ENCODE assay signal across 19 mouse cellular contexts in the genomic region with DNA sequence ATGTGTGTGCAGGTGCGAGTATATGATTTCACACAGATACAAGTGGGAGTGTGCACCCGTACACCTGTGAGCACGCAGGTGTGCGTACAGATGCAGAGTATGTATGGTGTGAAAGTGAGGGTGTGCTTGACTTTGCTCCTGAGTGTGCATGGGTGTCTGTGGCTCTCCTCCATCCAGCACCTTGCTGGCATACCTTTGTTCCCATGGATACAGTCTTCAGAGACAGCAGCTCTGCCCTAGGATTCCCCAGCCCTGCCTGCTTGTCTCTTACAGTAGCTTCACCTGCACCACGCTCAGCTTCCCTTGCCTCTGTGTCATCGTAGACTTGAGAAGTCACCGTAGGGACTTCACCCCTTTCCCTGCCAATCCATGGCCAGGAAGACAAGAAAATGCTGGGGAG. TPM values are rescaled to one million over a fixed set of nuclear protein-coding genes. Genes with fewer than 3 reads are reported as not detected.
DNase-seq lines count a peak whose midpoint lies in the region; ATAC-seq and TF ChIP-seq lines count a peak whose summit lies in the region.
"Had no signal": no experiment of that assay in that cellular context is flagged by ENCODE, and none has a peak within 500 bp of the region (broad histone marks: within the 10 kb centered on the region; RNA-seq: fewer than 3 reads in every experiment).

No protein-coding gene starts in this region.

- H3K36me3 ChIP-seq in forebrain, postnatal 0 days (ENCODE audit: insufficient read depth), result no peaks in the 10 kb centered on the region
- H3K36me3 ChIP-seq in forebrain, embryonic 16.5 days (ENCODE audit: control insufficient read depth, insufficient read depth), result no peaks in the 10 kb centered on the region
- H3K36me3 ChIP-seq in hindbrain, embryonic 16.5 days (ENCODE audit: control insufficient read depth, insufficient read depth, low read length), result no peaks in the 10 kb centered on the region
- H3K36me3 ChIP-seq in hindbrain, embryonic 14.5 days (replicated peaks; ENCODE audit: control insufficient read depth, insufficient read depth), result no peaks in the 10 kb centered on the region
- no peaks in the 10 kb centered on the region for H3K36me3 ChIP-seq in midbrain, embryonic 15.5 days (replicated peaks)
- no peaks in the 10 kb centered on the region for H3K36me3 ChIP-seq in midbrain, embryonic 16.5 days (ENCODE audit: control insufficient read depth, insufficient read depth, low read length)
- H3K36me3 ChIP-seq: forebrain, embryonic 10.5 days; heart, embryonic 10.5 days had no signal

- H3K27me3 ChIP-seq in forebrain, postnatal 0 days (ENCODE audit: insufficient read depth, low read length), result no peaks in the 10 kb centered on the region
- no peaks in the 10 kb centered on the region for H3K27me3 ChIP-seq in forebrain, embryonic 16.5 days (replicated peaks; ENCODE audit: control insufficient read depth, insufficient read depth, low read length)
- H3K27me3 ChIP-seq in hindbrain, embryonic 16.5 days (replicated peaks; ENCODE audit: control insufficient read depth, insufficient read depth, low read length), result no peaks in the 10 kb centered on the region
- H3K27me3 ChIP-seq in hindbrain, embryonic 14.5 days (ENCODE audit: control insufficient read depth, insufficient read depth, low read length), result no peaks in the 10 kb centered on the region
- H3K27me3 ChIP-seq in midbrain, embryonic 15.5 days (replicated peaks), result no peaks in the 10 kb centered on the region
- no peaks in the 10 kb centered on the region for H3K27me3 ChIP-seq in midbrain, embryonic 16.5 days (ENCODE audit: control insufficient read depth, insufficient read depth, low read depth, low read length)
- H3K27me3 ChIP-seq: forebrain, embryonic 13.5 days had no signal

- H3K27ac ChIP-seq in forebrain, postnatal 0 days (ENCODE audit: low read depth, low read length), result no peak overlapping the region
- H3K27ac ChIP-seq in forebrain, embryonic 16.5 days (ENCODE audit: low read length), result no peak overlapping the region
- H3K27ac ChIP-seq in hindbrain, embryonic 16.5 days (ENCODE audit: low read depth, low read length), result no peak overlapping the region
- no peak overlapping the region for H3K27ac ChIP-seq in hindbrain, embryonic 14.5 days
- no peak overlapping the region for H3K27ac ChIP-seq in midbrain, embryonic 15.5 days
- H3K27ac ChIP-seq in midbrain, embryonic 16.5 days (ENCODE audit: low read length), result no peak overlapping the region
- H3K27ac ChIP-seq: forebrain, embryonic 10.5 days; forebrain, embryonic 13.5 days; heart, adult 2 months; heart, embryonic 10.5 days had no signal

- TF ChIP-seq CTCF in forebrain, postnatal 0 days (IDR thresholded peaks at IDR 0.05; ENCODE audit: low read depth), result no peak

- WGBS in forebrain, postnatal 0 days, result 88% methylated on average over 7 of the region's 7 CpGs
- 95% methylated on average over 7 of the region's 7 CpGs for WGBS in forebrain, embryonic 16.5 days
- 93% methylated on average over 7 of the region's 7 CpGs for WGBS in hindbrain, embryonic 16.5 days
- WGBS in hindbrain, embryonic 14.5 days, result 95% methylated on average over 7 of the region's 7 CpGs
- 95% methylated on average over 7 of the region's 7 CpGs for WGBS in midbrain, embryonic 15.5 days
- WGBS in midbrain, embryonic 16.5 days, result 96% methylated on average over 7 of the region's 7 CpGs

- H3K9me3 ChIP-seq in forebrain, postnatal 0 days (ENCODE audit: low read length), result no peaks in the 10 kb centered on the region
- no peaks in the 10 kb centered on the region for H3K9me3 ChIP-seq in forebrain, embryonic 16.5 days (ENCODE audit: control insufficient read depth, low read length)
- H3K9me3 ChIP-seq in hindbrain, embryonic 16.5 days (ENCODE audit: control insufficient read depth, low read length), result no peaks in the 10 kb centered on the region
- no peaks in the 10 kb centered on the region for H3K9me3 ChIP-seq in hindbrain, embryonic 14.5 days (ENCODE audit: control insufficient read depth, low read length)
- no peaks in the 10 kb centered on the region for H3K9me3 ChIP-seq in midbrain, embryonic 15.5 days
- no peaks in the 10 kb centered on the region for H3K9me3 ChIP-seq in midbrain, embryonic 16.5 days (replicated peaks; ENCODE audit: control insufficient read depth, low read length, poor library complexity, severe bottlenecking)
- H3K9me3 ChIP-seq: forebrain, embryonic 10.5 days; forebrain, embryonic 13.5 days; heart, embryonic 10.5 days had no signal

- ATAC-seq in forebrain, postnatal 0 days, result peak; percentile 85
- no peak; the same call in 1 of the 2 replicates for ATAC-seq in forebrain, embryonic 16.5 days
- peak; percentile 63 for ATAC-seq in hindbrain, embryonic 16.5 days
- no peak for ATAC-seq in hindbrain, embryonic 14.5 days (ENCODE audit: low FRiP score)
- ATAC-seq in midbrain, embryonic 15.5 days (replicated peaks), result 0 out of 2 replicates have a peak, but pooled peaks have one; percentile 56
- no peak; the same call in 1 of the 2 replicates for ATAC-seq in midbrain, embryonic 16.5 days
- ATAC-seq: activated CD4-positive, CD25-positive, alpha-beta regulatory T cell, adult 4 months; forebrain, embryonic 13.5 days; intestine, postnatal 0 days had no signal

- no peak overlapping the region for H3K4me2 ChIP-seq in forebrain, postnatal 0 days (ENCODE audit: low read depth)
- no peak overlapping the region for H3K4me2 ChIP-seq in forebrain, embryonic 16.5 days (ENCODE audit: low read length)
- H3K4me2 ChIP-seq in hindbrain, embryonic 16.5 days (ENCODE audit: low read length), result no peak overlapping the region
- H3K4me2 ChIP-seq in hindbrain, embryonic 14.5 days (replicated peaks), result no peak overlapping the region
- no peak overlapping the region for H3K4me2 ChIP-seq in midbrain, embryonic 15.5 days
- no peak overlapping the region for H3K4me2 ChIP-seq in midbrain, embryonic 16.5 days (ENCODE audit: low read length)
- H3K4me2 ChIP-seq: forebrain, embryonic 13.5 days had no signal

- no peak for DNase-seq in forebrain, postnatal 0 days
- DNase-seq in hindbrain, embryonic 14.5 days (ENCODE audit: low spot score), result no peak
- DNase-seq: adrenal gland, adult 8-10 months; adrenal gland, postnatal 25 days; cerebellum, adult 18-20 months; cerebellum, adult 9-10 months; cerebellum, postnatal 14 days; gastrocnemius, postnatal 25 days; heart, adult 2 months had no signal

- H3K9ac ChIP-seq in forebrain, postnatal 0 days, result no peak overlapping the region
- no peak overlapping the region for H3K9ac ChIP-seq in forebrain, embryonic 16.5 days (replicated peaks; ENCODE audit: low read depth, low read length)
- H3K9ac ChIP-seq in hindbrain, embryonic 16.5 days (ENCODE audit: low read depth, low read length), result no peak overlapping the region
- no peak overlapping the region for H3K9ac ChIP-seq in hindbrain, embryonic 14.5 days
- no peak overlapping the region for H3K9ac ChIP-seq in midbrain, embryonic 15.5 days
- H3K9ac ChIP-seq in midbrain, embryonic 16.5 days (ENCODE audit: low read depth, low read length), result no peak overlapping the region
- H3K9ac ChIP-seq: forebrain, embryonic 13.5 days had no signal

- no peaks in the 10 kb centered on the region for H3K4me1 ChIP-seq in forebrain, postnatal 0 days (ENCODE audit: insufficient read depth)
- no peaks in the 10 kb centered on the region for H3K4me1 ChIP-seq in forebrain, embryonic 16.5 days (replicated peaks; ENCODE audit: control insufficient read depth, insufficient read depth, low read length)
- H3K4me1 ChIP-seq in hindbrain, embryonic 16.5 days (ENCODE audit: control insufficient read depth, insufficient read depth, low read depth, low read length), result no peaks in the 10 kb centered on the region
- H3K4me1 ChIP-seq in hindbrain, embryonic 14.5 days (replicated peaks; ENCODE audit: control insufficient read depth, insufficient read depth, low read length), result no peaks in the 10 kb centered on the region
- no peaks in the 10 kb centered on the region for H3K4me1 ChIP-seq in midbrain, embryonic 15.5 days
- H3K4me1 ChIP-seq in midbrain, embryonic 16.5 days (ENCODE audit: control insufficient read depth, insufficient read depth, low read length), result no peaks in the 10 kb centered on the region
- H3K4me1 ChIP-seq: forebrain, embryonic 13.5 days; heart, embryonic 10.5 days had no signal

- H3K4me3 ChIP-seq in forebrain, postnatal 0 days (ENCODE audit: low read depth, low read length), result no peak overlapping the region
- H3K4me3 ChIP-seq in forebrain, embryonic 16.5 days (replicated peaks; ENCODE audit: low read length), result no peak overlapping the region
- no peak overlapping the region for H3K4me3 ChIP-seq in hindbrain, embryonic 16.5 days (ENCODE audit: low read length)
- no peak overlapping the region for H3K4me3 ChIP-seq in hindbrain, embryonic 14.5 days (replicated peaks; ENCODE audit: low read length)
- no peak overlapping the region for H3K4me3 ChIP-seq in midbrain, embryonic 15.5 days
- H3K4me3 ChIP-seq in midbrain, embryonic 16.5 days (ENCODE audit: low read depth, low read length), result no peak overlapping the region
- H3K4me3 ChIP-seq: forebrain, embryonic 10.5 days; forebrain, embryonic 13.5 days; heart, adult 2 months; heart, embryonic 10.5 days had no signal

RNA-seq across cellular contexts. Expression of gene Smoc2, which starts 51.2 kb away (rescaled TPM):
- total RNA-seq in forebrain, postnatal 0 days (2014; rRNA removed), result 4.8 and 5.8 TPM in 2 replicates
- 4.4 and 4.7 TPM in 2 replicates for polyA plus RNA-seq in forebrain, postnatal 0 days (2015; fragmentation: Nextera tagmentation; extraction: Ambion mirVana)
- 3.6 and 4.7 TPM in 2 replicates for polyA plus RNA-seq in forebrain, embryonic 16.5 days (2015; fragmentation: Nextera tagmentation; extraction: Ambion mirVana)
- polyA plus RNA-seq in hindbrain, embryonic 16.5 days (2015; fragmentation: Nextera tagmentation; extraction: Ambion mirVana), result 6.8 and 7.8 TPM in 2 replicates
- 3.5 and 5.3 TPM in 2 replicates for polyA plus RNA-seq in hindbrain, embryonic 14.5 days (2014; fragmentation: Nextera tagmentation; extraction: Ambion mirVana)
- polyA plus RNA-seq in midbrain, embryonic 15.5 days (2015; fragmentation: Nextera tagmentation; extraction: Ambion mirVana), result 2.9 and 3.3 TPM in 2 replicates
- 2.5 and 3.0 TPM in 2 replicates for polyA plus RNA-seq in midbrain, embryonic 16.5 days (2015; fragmentation: Nextera tagmentation; extraction: Ambion mirVana)
- total RNA-seq: hematopoietic stem cell, adult 5-6 weeks had no signal
- polyA plus RNA-seq: activated CD4-positive, CD25-positive, alpha-beta regulatory T cell, adult 4 months had no signal

Comparison
In these comparisons a context has a peak if more than half of its experiments do, and no peak if none do; other contexts are left out.
1. ATAC-seq: peak in forebrain, postnatal 0 days (single experiment), hindbrain, embryonic 16.5 days (single experiment) and midbrain, embryonic 15.5 days (single experiment); none in forebrain, embryonic 16.5 days (single experiment), hindbrain, embryonic 14.5 days (single experiment) and midbrain, embryonic 16.5 days (single experiment).